Mouse (Mus musculus) kidney, adult 2 months (tissue): ENCODE results near the gene Ubr3.

Experiments used
- CTCF ChIP-seq: fragments of 200-500 bp; conservative IDR thresholded peaks from 2 replicates; pipeline ENCODE4 v1.5.1; 2011; ENCODE audit warnings: low read depth, mild to moderate bottlenecking, control low read depth, low read length, moderate library complexity, mixed read lengths; ENCODE audit not compliant: insufficient read depth, insufficient read length
- POLR2A ChIP-seq: fragments of 200-500 bp; IDR thresholded peaks from one replicate; pipeline ENCODE4 v1.6.1; 2011; ENCODE audit warnings: low read depth, low read length, control low read depth

DNA sequence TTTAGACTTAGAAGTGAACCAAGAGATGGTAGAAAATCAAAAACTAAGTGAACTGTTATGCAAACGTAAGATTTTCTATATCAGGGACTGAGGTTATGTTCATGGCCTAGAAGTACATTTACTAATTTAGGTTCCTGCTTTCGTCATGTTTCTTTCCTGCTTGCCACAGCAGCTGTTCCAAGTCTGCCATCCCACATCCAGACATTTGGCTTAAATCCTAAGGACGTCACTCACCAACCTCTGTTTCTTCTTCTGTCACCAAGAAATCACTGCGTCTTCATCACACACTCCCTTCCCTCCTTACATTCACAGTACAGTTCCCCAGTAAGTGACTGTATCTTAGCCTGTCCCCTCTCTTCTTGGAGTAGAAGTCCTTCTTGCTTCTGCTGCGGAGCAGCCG, 92.2 kb downstream of the Ubr3 start:
- TF ChIP-seq CTCF (no peak), POLR2A (no peak)
